Mouse (Mus musculus) CH12.LX (cell line): ENCODE measurements at regions not wholly inside any gene's neighbourhood (a gene's known extent, or its start where the extent isn't known, plus 50 kb on each side); places are given as distances from the start of the nearest gene placed in this dataset.
"Not testable (repeated sequence)": the region's sequence is repeated elsewhere in the genome, so short reads cannot be mapped to it uniquely, and the experiment has no call there.

Experiments used
- DNase-seq: peaks from one replicate; pipeline ENCODE4 v3.0.0-alpha.2; 2013; ENCODE audit errors: extremely low read depth
- H3K27ac ChIP-seq: 2 replicates; pipeline ENCODE4 v1.5.1; 2012; ENCODE audit warnings: low read depth, mild to moderate bottlenecking, control low read depth, moderate library complexity; ENCODE audit not compliant: insufficient read depth
- H3K27me3 ChIP-seq: replicated peaks from 2 replicates; pipeline ENCODE3; 2012; ENCODE audit warnings: inconsistent platforms
- H3K36me3 ChIP-seq, 2 experiments: replicated peaks in 1 of 2; 2 replicates each; pipeline versions ENCODE3 to v1.6.1; 2012; ENCODE audit warnings: inconsistent platforms in 1 of 2, low read length in 1 of 2, mild to moderate bottlenecking in 1 of 2, mixed read lengths in 1 of 2, moderate library complexity in 1 of 2; ENCODE audit not compliant: control insufficient read depth in 1 of 2, insufficient read depth in 1 of 2
- H3K4me1 ChIP-seq, 2 experiments: 2 replicates each; pipeline ENCODE4 v1.6.1; 2012; ENCODE audit warnings: inconsistent platforms in 1 of 2, moderate library complexity in 1 of 2; ENCODE audit not compliant: insufficient read depth in 2 of 2, control insufficient read depth in 1 of 2
- H3K4me2 ChIP-seq: 2 replicates; pipeline ENCODE4 v1.6.1; 2012; ENCODE audit warnings: low read depth, mild to moderate bottlenecking, control low read depth; ENCODE audit not compliant: poor library complexity, insufficient read depth, severe bottlenecking
- H3K4me3 ChIP-seq, 3 experiments: fragments of 150-350 bp in 1 of 3; sonication (generic) in 1 of 3; replicated peaks in 1 of 3; 2 replicates each; pipeline versions ENCODE3 to v1.5.1; 2011 to 2012; ENCODE audit warnings: low read depth in 2 of 3, low read length in 2 of 3, mild to moderate bottlenecking in 2 of 3, moderate library complexity in 2 of 3, control low read depth in 1 of 3, improper control_type of control experiment in 1 of 3, inconsistent platforms in 1 of 3, mixed read lengths in 1 of 3; ENCODE audit not compliant: poor library complexity in 1 of 3
- H3K79me2 ChIP-seq: replicated peaks from 2 replicates; pipeline ENCODE4 v1.6.1; 2012; ENCODE audit warnings: mild to moderate bottlenecking, moderate library complexity; ENCODE audit not compliant: control insufficient read depth, poor library complexity, insufficient read depth, severe bottlenecking; ENCODE audit errors: extremely low read depth
- H3K9ac ChIP-seq: 2 replicates; pipeline ENCODE4 v1.6.1; 2012; ENCODE audit warnings: low read depth, mild to moderate bottlenecking, control low read depth, moderate library complexity; ENCODE audit not compliant: insufficient read depth
- H3K9me3 ChIP-seq: replicated peaks from 2 replicates; pipeline ENCODE3; 2012; ENCODE audit warnings: low read length, inconsistent platforms, mixed read lengths
- BHLHE40 ChIP-seq: IDR thresholded peaks from 2 replicates; pipeline ENCODE4 v1.6.1; 2011; ENCODE audit warnings: mild to moderate bottlenecking, low read depth, low read length, improper control_type of control experiment
- CHD2 ChIP-seq: IDR thresholded peaks from 2 replicates; pipeline ENCODE4 v1.6.1; 2011; ENCODE audit warnings: low read length, improper control_type of control experiment
- CTCF ChIP-seq, 2 experiments: IDR thresholded peaks in 1 of 2; conservative IDR thresholded peaks in 1 of 2; 2 replicates each; pipeline ENCODE4 v1.5.1; 2011 to 2012; ENCODE audit warnings: low read depth in 2 of 2, low read length in 2 of 2, improper control_type of control experiment in 1 of 2, inconsistent platforms in 1 of 2, mild to moderate bottlenecking in 1 of 2, moderate library complexity in 1 of 2
- E2F4 ChIP-seq: IDR thresholded peaks from 2 replicates; pipeline ENCODE4 v1.6.1; 2011; ENCODE audit warnings: low read depth, low read length, improper control_type of control experiment; ENCODE audit not compliant: insufficient replicate concordance
- EP300 ChIP-seq: IDR thresholded peaks from 2 replicates; pipeline ENCODE4 v1.6.1; 2011; ENCODE audit warnings: low read length, improper control_type of control experiment
- GABPA ChIP-seq: IDR thresholded peaks from 2 replicates; pipeline ENCODE4 v1.6.1; 2012; ENCODE audit warnings: low read depth, low read length, improper control_type of control experiment, inconsistent platforms; ENCODE audit not compliant: insufficient replicate concordance
- HCFC1 ChIP-seq: IDR thresholded peaks from 2 replicates; pipeline ENCODE4 v1.6.1; 2012; ENCODE audit warnings: low read depth, mild to moderate bottlenecking, inconsistent platforms, low read length, improper control_type of control experiment
- JUN ChIP-seq: IDR thresholded peaks from 2 replicates; pipeline ENCODE4 v1.6.1; 2011; ENCODE audit warnings: low read depth, mild to moderate bottlenecking, low read length, improper control_type of control experiment, moderate library complexity; ENCODE audit not compliant: insufficient read depth
- MAZ ChIP-seq: IDR thresholded peaks from 2 replicates; pipeline ENCODE4 v1.6.1; 2012; ENCODE audit warnings: low read depth, mild to moderate bottlenecking, inconsistent platforms, low read length, improper control_type of control experiment, moderate library complexity
- MXI1 ChIP-seq: IDR thresholded peaks from 2 replicates; pipeline ENCODE4 v1.6.1; 2011; ENCODE audit warnings: mild to moderate bottlenecking, low read depth, low read length, improper control_type of control experiment
- NELFE ChIP-seq: IDR thresholded peaks from 2 replicates; pipeline ENCODE4 v1.6.1; 2011; ENCODE audit warnings: low read depth, low read length, improper control_type of control experiment
- NRF1 ChIP-seq: IDR thresholded peaks from 2 replicates; pipeline ENCODE4 v1.6.1; 2014; ENCODE audit warnings: low read depth, mild to moderate bottlenecking, inconsistent platforms, low read length, improper control_type of control experiment, moderate library complexity
- PAX5 ChIP-seq: IDR thresholded peaks from 2 replicates; pipeline ENCODE4 v1.6.1; 2012; ENCODE audit warnings: low read length, inconsistent platforms, mixed read lengths
- SIN3A ChIP-seq: IDR thresholded peaks from 2 replicates; pipeline ENCODE4 v1.6.1; 2012; ENCODE audit warnings: low read length, improper control_type of control experiment, inconsistent platforms
- SMC3 ChIP-seq: IDR thresholded peaks from 2 replicates; pipeline ENCODE4 v1.6.1; 2011; ENCODE audit warnings: low read depth, low read length, improper control_type of control experiment
- TCF12 ChIP-seq: IDR thresholded peaks from 2 replicates; pipeline ENCODE4 v1.6.1; 2014; ENCODE audit warnings: low read depth, mild to moderate bottlenecking, inconsistent platforms, low read length, improper control_type of control experiment
- UBTF ChIP-seq: IDR thresholded peaks from 2 replicates; pipeline ENCODE4 v1.6.1; 2012; ENCODE audit warnings: low read depth, mild to moderate bottlenecking, inconsistent platforms, low read length, improper control_type of control experiment, moderate library complexity
- USF1 ChIP-seq: IDR thresholded peaks from 2 replicates; pipeline ENCODE4 v1.6.1; 2014; ENCODE audit warnings: low read depth, mild to moderate bottlenecking, inconsistent platforms, low read length, improper control_type of control experiment
- ZKSCAN1 ChIP-seq: IDR thresholded peaks from 2 replicates; pipeline ENCODE4 v1.6.1; 2012; ENCODE audit warnings: low read depth, inconsistent platforms, low read length, improper control_type of control experiment, borderline replicate concordance
- ZMIZ1 ChIP-seq: IDR thresholded peaks from 2 replicates; pipeline ENCODE4 v1.6.1; 2012; ENCODE audit warnings: low read depth, mild to moderate bottlenecking, inconsistent platforms, low read length, improper control_type of control experiment
- ZNF384 ChIP-seq: IDR thresholded peaks from 2 replicates; pipeline ENCODE4 v1.6.1; 2012; ENCODE audit warnings: low read depth, low read length, improper control_type of control experiment, inconsistent platforms
- dilution Hi-C: fragments of 300-500 bp; cut with MboI; formaldehyde crosslinking; loops from 2 replicates; pipeline ENCODE4 v1.14.3; 2020; ENCODE audit warnings: low sequenced_read_pairs; ENCODE audit not compliant: extremely low pct_unique_long_range_greater_than_20kb, extremely low pct_ligation_motif_present
- in situ Hi-C: fragments of 300-500 bp; cut with MboI; formaldehyde crosslinking; loops from 3 replicates; pipeline ENCODE4 v1.14.3; 2019; ENCODE audit warnings: low sequenced_read_pairs, low pct_ligation_motif_present, low pct_unique_long_range_greater_than_20kb, mixed read lengths

GRCm38 (mm10) chr10:49985038-49985437 is 196.5 kb upstream of the Grik2 start:
- Histone ChIP-seq H3K4me1 (peaks cover 0 to 8% of the 10 kb centered on the region in 2 experiments; a peak in 1 of 4 replicates), H3K4me2 (no peak overlapping the region), H3K36me3 (no peaks in the 10 kb centered on the region), H3K4me3 (no peak overlapping the region), H3K79me2 (no peaks in the 10 kb centered on the region), H3K27me3 (no peaks in the 10 kb centered on the region), H3K9ac (no peak overlapping the region), H3K9me3 (no peaks in the 10 kb centered on the region), H3K27ac (no peak overlapping the region)
- TF ChIP-seq PAX5 (no peak), SMC3 (no peak), CTCF (conservative IDR thresholded peaks at IDR 0.05 in 1 of 2, IDR thresholded peaks at IDR 0.05 in 1 of 2; ENCODE audit: low read depth in 2 of 2, low read length in 2 of 2) (no peak)
- dilution Hi-C loops = no loop called here
- no peak for DNase-seq
- in situ Hi-C loops = no loop called here

GRCm38 (mm10) chr10:49952434-49952833 is 163.9 kb upstream of the Grik2 start:
- no peaks in the 10 kb centered on the region for H3K27me3 ChIP-seq
- H3K4me1 ChIP-seq = no peaks in the 10 kb centered on the region; a peak in 1 of 4 replicates
- TF ChIP-seq BHLHE40 (no peak), SIN3A (no peak), MAZ (no peak), TCF12 (no peak), UBTF (no peak), MXI1 (no peak), CHD2 (no peak), ZNF384 (no peak), EP300 (no peak), ZKSCAN1 (no peak), USF1 (no peak), E2F4 (no peak), PAX5 (no peak), GABPA (no peak), NELFE (no peak), HCFC1 (no peak), ZMIZ1 (no peak), NRF1 (no peak), JUN (no peak)
- H3K27ac ChIP-seq = no peak overlapping the region
- no peak for DNase-seq
- no peaks in the 10 kb centered on the region for H3K79me2 ChIP-seq
- in situ Hi-C loops (no loop called here), dilution Hi-C loops (no loop called here)
- H3K9ac ChIP-seq = no peak overlapping the region
- H3K36me3 ChIP-seq = no peaks in the 10 kb centered on the region
- H3K4me3 ChIP-seq = no peak overlapping the region
- no peaks in the 10 kb centered on the region for H3K9me3 ChIP-seq
- no peak overlapping the region for H3K4me2 ChIP-seq

- H3K27ac ChIP-seq, H3K36me3 ChIP-seq, H3K79me2 ChIP-seq, in situ Hi-C loops, H3K9me3 ChIP-seq, H3K4me1 ChIP-seq, H3K4me3 ChIP-seq, dilution Hi-C loops, H3K9ac ChIP-seq, H3K27me3 ChIP-seq, DNase-seq, H3K4me2 ChIP-seq: not testable (repeated sequence)
Measured at GRCm38 (mm10) chr10:49937305-49937704, 148.7 kb upstream of the Grik2 start.

- in situ Hi-C loops, DNase-seq, H3K36me3 ChIP-seq, H3K4me2 ChIP-seq, dilution Hi-C loops, H3K9me3 ChIP-seq, H3K9ac ChIP-seq, H3K4me1 ChIP-seq, H3K4me3 ChIP-seq, H3K27ac ChIP-seq, H3K79me2 ChIP-seq, H3K27me3 ChIP-seq: not testable (repeated sequence)
Measured at GRCm38 (mm10) chr10:49909206-49909605, 120.6 kb upstream of the Grik2 start.
